Mouse (Mus musculus): ENCODE measurements at regions not wholly inside any gene's neighbourhood (a gene's known extent, or its start where the extent isn't known, plus 50 kb on each side); places are given as distances from the start of the nearest gene placed in this dataset.

DNA sequence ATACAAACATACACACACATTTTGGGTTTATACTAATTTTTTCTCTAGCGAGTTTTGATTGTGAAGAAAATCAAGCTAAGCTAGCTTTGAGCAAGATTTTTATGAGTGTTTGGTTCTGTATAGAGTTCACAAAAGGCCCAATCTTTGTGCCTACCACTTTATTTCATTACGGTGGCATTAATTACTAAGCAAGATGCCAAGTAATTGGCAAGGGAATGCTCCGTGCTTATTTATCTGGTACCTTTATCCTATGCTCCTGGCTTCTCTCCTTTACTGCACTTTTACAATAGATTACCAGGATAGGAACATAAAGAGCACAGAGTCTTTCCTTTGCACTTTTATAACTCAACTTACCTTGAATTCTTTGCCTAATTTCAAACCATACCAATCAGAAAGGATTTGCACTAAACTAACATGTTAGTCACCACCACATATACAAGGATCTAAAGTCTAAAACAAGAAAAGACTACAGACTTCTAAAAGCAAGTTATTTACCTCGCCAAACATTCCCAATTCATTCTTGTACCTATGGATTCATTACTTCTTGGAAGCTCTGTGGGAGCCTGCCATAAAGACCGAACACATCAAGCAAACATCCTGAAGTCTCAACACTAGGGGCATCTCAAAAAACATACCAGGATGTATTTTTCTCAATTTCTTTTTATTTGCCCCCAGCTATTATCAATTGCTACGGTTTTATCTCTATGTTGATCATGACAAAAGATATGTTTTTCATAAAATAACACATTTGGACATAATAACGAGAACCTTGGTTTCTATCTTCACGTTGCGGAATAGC is 537.5 kb downstream of the Prkd1 start:
- DNase-seq (ENCODE audit: low spot score): no peak
- intact Hi-C loops (cut with DNase I): no loop called here

GRCm38 (mm10) chr12:50112081-50112491 is 536.8 kb downstream of the Prkd1 start:
- intact Hi-C loops (cut with DNase I): no loop called here
- DNase-seq (ENCODE audit: low spot score): no peak

DNA sequence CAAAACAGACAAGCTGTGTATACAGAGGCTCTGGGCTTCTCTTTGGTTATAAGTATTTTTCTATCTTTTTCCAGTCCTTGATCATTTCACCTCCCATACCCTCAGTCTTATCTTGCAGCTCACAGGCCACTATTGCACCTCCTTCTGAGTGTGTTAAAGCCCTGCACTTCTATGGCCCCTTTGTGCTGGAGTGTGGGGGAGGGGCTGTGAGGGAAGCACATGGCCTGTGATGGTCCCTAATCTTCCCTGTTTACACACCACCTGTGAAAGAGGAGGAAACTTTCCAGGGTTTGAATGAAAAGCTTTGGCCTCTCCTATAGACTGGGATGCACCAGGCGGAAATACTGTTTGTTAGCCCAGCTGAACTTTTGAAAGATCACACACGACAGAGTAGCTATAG is 533.0 kb downstream of the Prkd1 start:
- intact Hi-C loops (cut with DNase I): no loop called here
- DNase-seq (ENCODE audit: low spot score): no peak

DNA sequence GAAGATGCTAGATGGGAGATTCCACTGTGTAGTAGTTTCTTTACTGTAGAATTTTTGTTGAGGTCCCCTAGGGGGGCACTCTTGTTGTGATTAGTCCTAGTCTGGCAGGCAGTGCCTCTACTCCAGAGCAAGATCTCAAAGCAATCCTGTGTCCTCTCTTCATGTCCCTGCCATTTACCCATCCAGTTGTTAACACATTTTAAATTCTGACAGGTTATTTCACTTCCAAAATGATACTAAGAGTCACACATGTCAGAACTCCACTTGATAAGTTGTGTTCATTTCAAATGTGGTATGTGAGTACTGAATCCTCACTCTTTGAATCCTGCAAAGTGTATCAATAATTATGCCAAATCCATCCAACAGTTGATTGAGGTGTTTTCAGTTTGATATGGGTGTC is 530.6 kb downstream of the Prkd1 start:
- intact Hi-C loops (cut with DNase I): no loop called here
- no peak for DNase-seq (ENCODE audit: low spot score)

DNA sequence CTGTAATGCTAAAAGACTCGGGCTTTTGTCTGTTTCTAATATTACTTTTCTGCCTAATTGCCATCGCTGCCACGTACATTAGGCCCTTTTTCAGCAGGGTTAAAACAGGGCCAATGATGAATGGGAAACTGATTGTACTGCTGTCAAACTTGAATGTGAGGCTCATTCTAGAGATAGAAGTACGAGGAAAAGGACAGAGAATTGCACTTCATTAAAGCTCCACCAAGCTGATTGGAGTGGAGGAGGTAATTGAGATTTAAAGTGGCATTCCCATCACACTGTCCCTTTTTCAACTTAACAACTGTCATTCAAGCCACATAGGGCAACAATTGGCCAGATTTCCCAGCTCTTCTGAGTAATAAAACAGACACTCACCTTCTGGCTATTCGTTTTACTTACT is 526.8 kb downstream of the Prkd1 start:
- no peak for DNase-seq (ENCODE audit: low spot score)
- intact Hi-C loops (cut with DNase I): no loop called here

DNA sequence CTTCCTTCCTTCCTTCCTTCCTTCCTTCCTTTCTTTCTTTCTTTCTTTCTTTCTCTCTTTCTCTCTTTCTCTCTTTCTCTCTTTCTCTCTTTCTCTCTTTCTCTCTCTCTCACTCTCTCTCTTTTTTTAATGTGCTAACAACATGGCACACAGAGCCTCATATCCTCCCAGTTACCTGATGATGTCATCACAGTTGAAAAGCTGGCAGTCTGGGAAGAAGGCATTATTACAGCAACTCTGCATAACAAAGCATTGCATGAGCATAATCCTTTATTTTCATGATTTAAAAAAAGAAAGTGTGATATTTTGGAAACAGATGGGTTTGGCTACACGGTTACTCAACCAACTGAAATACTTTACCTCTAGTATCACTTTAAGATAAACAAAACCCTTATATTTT is 525.9 kb downstream of the Prkd1 start:
- intact Hi-C loops (cut with DNase I): no loop called here
- DNase-seq (ENCODE audit: low spot score): no peak

GRCm38 (mm10) chr12:50158143-50158542 is 490.8 kb downstream of the Prkd1 start:
- no peak for DNase-seq (ENCODE audit: low spot score)
- intact Hi-C loops (cut with DNase I): no loop called here

DNA sequence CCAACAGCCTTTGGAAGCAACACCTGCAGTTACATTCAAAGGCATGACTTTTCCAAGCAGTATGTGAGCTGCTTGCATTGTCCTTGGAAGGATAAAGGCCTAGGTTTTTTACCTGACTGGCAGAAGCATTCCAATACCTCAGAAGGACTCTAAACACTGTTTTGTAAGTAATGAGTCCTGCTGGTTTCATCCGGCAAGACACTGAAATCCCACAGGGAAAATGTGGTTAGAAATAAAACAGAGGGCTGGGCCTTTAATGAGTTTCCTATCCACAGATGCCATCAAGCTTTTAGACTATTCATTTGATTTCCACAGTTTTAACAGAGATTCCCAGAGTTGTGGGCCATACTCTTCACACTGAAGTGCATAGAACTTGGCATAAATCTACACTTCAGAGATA is 461.6 kb downstream of the Prkd1 start:
- DNase-seq (ENCODE audit: low spot score): no peak
- intact Hi-C loops (cut with DNase I): no loop called here

GRCm38 (mm10) chr12:50190892-50191539 is 457.9 kb downstream of the Prkd1 start:
- intact Hi-C loops (cut with DNase I): no loop called here

DNA sequence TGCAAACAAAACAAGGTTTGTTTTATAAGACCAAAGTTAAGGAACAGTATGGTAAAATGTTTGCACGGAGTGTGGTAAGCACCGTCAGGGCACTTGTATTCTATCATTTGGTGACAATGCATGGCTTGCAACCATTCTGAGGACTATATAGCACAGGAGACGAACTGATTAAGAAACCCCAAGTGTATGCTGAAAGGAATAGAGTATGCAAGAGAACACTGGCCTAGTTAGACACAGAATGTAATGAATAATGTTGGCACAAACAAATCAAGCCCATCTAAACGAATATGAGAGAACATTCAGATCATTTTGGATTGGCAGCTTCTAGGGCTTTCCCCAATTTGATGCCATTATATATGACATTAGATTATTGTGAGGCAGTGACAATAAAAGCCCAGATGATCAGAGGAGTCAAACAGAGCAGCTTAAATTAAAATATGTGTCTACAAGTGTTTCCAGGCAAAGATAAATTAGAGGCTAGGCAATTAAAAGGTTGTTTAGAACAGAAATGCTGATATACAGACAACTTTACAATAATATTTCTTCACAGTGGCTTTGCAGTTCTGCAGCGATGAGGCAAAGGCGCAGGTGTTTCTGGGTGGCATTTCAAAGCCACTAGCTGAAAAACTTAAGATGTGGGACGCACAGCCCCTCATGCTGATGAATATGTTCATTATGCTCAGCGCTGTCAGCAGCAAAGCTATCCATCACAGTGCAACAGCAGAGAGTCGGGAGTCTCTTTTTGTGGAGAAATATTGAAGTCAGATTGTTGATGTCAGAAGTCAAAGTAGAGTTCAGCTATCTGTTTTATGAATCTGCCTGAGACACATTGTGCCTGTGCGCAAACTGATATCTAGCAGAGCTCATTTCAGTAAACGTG is 456.9 kb downstream of the Prkd1 start:
- DNase-seq (ENCODE audit: low spot score): no peak
- intact Hi-C loops (cut with DNase I): no loop called here

More at GRCm38 (mm10) chr12:50190892-50191539, 457.9 kb downstream of the Prkd1 start:
- DNase-seq (ENCODE audit: low spot score): no peak

DNA sequence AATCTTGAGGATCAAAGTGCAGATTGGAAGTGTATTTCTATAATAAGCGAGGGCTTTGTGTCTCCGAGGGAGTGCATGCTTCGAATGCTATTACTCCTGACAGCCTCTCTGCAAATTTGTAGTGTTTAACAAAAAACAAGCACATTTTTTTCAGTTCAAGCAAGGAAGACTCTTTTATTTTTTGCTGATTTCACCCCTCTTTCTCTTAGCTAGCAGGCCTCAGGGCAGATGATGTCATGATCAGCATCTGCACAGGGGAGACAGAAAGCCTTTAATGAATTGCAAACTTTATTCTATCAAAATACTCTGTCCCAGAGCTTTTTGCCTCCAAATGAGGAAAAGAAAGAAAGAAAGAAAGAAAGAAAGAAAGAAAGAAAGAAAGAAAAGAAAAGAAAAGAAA is 455.4 kb downstream of the Prkd1 start:
- DNase-seq (ENCODE audit: low spot score): no peak

DNA sequence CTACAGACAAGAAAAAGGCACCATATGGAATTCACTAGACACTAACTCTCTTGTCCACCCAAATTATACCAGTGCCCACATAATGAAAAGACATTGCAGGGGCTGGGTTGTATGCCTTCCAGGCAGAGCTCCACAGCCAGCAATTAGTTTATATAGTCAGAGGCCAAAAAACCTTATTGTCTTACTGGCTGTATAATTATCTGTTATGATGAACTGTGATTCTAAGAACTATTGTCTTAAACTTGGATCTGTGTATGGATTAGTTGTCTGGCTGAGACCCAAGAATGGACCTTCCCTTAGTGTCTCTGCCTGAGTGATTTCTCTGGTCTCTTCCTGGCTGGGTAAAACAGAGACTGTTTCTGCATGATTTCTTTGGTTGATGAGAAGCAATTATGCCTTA is 454.2 kb downstream of the Prkd1 start:
- intact Hi-C loops (cut with DNase I): no loop called here
- no peak for DNase-seq (ENCODE audit: low spot score)

More for the DNA sequence above, 455.4 kb downstream of the Prkd1 start:
- intact Hi-C loops (cut with DNase I): no loop called here

GRCm38 (mm10) chr12:50196339-50196738 is 452.6 kb downstream of the Prkd1 start:
- no peak for DNase-seq (ENCODE audit: low spot score)
- intact Hi-C loops (cut with DNase I): no loop called here

- DNase-seq (ENCODE audit: low spot score): no peak
- intact Hi-C loops (cut with DNase I): no loop called here
Measured at GRCm38 (mm10) chr12:50241139-50241538, 407.8 kb downstream of the Prkd1 start.

DNA sequence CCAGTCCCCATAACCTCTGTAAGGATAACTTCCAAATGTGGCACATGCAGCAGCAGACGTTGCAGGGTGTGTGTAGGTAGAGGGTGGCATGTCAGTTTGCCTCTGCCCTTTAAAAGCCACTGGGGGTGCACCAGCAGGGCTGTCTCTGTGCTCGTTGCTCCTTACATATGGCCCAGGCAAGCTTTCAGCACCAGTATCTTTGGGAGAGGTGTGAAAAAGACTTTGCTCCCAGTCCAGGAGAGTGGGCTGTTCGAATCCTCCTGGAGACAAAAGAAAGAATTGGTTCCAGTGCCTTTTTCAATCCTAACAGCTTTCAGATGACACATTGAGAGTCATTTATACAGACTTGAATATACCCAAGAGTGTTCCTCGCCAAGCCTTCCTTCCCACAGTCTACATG is 390.0 kb downstream of the Prkd1 start:
- no peak for DNase-seq (ENCODE audit: low spot score)
- intact Hi-C loops (cut with DNase I): no loop called here

GRCm38 (mm10) chr12:50261072-50261471 is 387.8 kb downstream of the Prkd1 start:
- no peak for DNase-seq (ENCODE audit: low spot score)
- intact Hi-C loops (cut with DNase I): no loop called here

DNA sequence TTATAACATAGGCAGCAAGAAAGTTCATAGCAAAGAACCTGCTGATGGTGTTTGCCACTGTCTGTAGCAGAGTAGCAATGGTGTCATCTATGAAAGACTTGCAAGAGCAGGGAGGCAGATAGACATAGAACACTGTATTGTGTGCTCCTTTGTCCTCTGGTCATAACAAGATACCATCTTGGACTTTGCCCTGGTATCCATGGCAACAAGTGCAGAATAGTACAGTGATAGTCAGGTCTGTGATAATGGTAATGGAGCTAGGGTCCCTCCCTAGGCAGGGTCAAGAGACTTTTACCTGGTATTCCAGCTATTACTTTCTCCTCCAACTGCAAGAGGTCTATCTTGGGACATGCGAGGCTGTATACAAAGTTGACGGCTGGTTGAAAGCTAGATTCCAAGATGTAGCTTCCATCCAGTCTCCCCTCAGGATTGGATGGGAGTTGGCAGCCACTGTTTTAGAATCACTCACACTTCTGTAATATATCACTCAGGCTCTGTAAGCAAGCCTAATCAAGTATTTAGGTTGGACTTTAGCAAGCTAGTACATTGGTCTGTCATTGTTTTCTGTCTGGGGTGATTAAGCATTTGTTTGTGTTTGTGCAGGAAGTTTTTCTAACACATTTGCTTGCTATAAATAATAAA is 375.5 kb downstream of the Prkd1 start:
- DNase-seq (ENCODE audit: low spot score): no peak
- intact Hi-C loops (cut with DNase I): no loop called here

- DNase-seq (ENCODE audit: low spot score): no peak
- intact Hi-C loops (cut with DNase I): no loop called here
Measured at GRCm38 (mm10) chr12:50281615-50282014, 367.3 kb downstream of the Prkd1 start.
